Mouse (Mus musculus): ENCODE measurements at regions not wholly inside any gene's neighbourhood (a gene's known extent, or its start where the extent isn't known, plus 50 kb on each side); places are given as distances from the start of the nearest gene placed in this dataset.

- TF ChIP-seq POLR2A (IDR thresholded peaks at IDR 0.05; ENCODE audit: control insufficient read depth, extremely low read depth, insufficient read depth, low read length, poor library complexity) (no peak), CTCF (IDR thresholded peaks at IDR 0.05; ENCODE audit: borderline replicate concordance, control insufficient read depth, extremely low read depth, insufficient read depth, low read length, poor library complexity) (no peak)
Observed at GRCm38 (mm10) chr9:88049792-88050191, 277.2 kb upstream of the Nt5e start.

Measured in thymus, adult 2 months (tissue).